Mouse (Mus musculus): ENCODE data around the gene D1Pas1.

The D1Pas1 gene

DNA sequence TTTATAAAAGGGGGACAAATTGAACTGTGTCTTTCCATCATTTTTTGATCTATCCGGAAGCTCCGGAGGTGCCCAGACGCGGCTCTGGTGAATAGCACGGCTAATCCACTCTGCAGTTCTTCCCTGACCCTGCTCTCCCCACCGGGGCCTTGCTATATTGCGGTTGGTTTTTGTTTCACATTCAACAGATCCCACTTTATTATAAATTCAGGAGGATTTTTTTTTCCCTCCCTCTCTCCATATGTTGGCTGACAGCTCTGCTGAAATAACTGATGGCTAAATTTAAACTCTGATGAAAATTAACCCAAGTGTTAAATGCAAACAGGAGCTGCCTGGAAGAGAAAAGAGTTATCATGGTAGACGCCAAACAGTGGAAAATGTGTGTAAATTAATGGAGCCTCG lies 21.1 kb downstream of the D1Pas1 start:
- DNase-seq, result no peak

DNA sequence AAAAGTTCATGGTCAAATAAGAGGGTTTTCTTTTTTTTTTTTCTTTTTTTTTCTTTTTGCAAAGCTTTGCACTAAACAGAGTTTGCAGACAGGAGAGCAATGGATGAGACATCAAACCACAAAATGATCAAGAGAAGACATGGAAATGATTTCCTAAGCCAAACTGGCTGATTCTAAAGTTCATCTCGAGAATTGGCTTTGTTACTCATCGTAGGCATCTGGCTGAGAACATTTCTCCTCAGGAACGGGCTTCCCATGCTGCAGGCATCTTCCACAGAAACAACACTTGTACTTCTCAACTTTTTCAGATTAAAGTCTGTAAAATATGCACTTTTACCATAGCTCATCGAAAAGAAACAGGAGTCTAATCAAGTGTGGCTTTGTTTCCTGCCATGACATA lies 21.6 kb downstream of the D1Pas1 start:
- no peak for DNase-seq

DNA sequence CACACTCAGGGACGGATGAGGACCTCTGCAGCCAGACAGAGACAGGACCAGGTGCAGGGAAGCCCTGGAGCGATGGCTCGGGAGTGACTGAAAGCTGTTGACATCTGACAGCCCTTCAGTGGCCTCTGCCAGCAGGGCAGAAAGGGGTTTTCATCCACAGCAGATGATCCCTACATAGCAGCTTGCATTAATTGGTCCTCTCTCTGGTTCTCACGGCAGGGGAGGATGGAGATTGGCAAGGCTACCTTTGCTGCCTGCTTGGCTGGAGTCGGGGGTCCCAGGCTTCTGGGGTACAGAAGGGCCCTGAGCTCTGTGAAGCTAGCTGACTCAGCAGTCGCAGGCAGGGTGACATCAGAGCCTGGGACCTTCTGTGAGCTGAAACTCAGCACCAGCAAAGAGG lies 24.3 kb downstream of the D1Pas1 start:
- no peak for DNase-seq

- no peak for DNase-seq
These were observed 24.9 kb downstream of the D1Pas1 start for GRCm38 (mm10) chr1:186992113-186992512.

GRCm38 (mm10) chr1:186997596-186998304 lies 30.5 kb downstream of the D1Pas1 start:
- DNase-seq, result no peak

DNA sequence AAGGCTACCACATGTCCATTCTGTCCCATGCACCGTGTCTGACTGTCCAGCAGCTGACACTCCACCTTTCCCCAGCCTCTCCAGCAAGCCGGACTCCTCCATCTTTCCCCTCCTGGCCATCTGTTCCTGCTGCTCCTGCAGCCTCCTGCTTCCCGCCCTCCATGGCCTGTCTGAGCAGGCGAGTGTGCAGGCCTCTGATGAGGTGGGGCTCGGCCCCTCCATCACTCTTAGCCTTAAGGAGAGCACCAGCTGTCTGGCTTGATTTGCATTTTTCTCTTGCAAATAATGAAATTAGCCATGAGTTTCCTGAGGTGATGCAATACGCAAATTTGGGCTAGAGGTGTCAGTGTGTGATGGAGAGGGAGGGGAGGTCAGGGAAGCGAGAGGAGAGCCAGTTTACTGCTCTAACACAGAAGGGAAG lies 36.2 kb downstream of the D1Pas1 start:
- no peak for DNase-seq

DNA sequence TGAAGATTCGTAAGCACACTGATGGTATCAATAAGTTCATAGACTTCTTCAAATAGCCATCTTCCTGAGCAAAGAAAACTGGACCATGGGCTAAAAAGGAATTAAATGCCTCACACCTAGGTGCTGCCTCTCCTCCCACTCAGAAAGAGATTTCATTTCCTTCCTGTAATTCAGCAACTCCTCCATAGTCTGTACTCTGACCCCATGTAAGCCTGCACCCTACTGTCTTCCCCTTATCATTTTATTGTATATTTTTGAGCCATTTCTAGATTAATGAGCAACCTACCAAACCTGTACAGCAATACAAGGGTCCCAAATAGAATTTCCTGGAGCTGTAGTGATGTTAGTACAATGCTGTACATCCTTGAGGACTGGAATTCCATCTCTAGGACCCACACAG lies 37.1 kb downstream of the D1Pas1 start:
- DNase-seq, result no peak

GRCm38 (mm10) chr1:187006227-187006925 lies 39.2 kb downstream of the D1Pas1 start:
- no peak for DNase-seq

GRCm38 (mm10) chr1:187008236-187008635 lies 41.0 kb downstream of the D1Pas1 start:
- no peak for DNase-seq

- DNase-seq, result no peak
These were observed 42.9 kb downstream of the D1Pas1 start for GRCm38 (mm10) chr1:187010071-187010470.

GRCm38 (mm10) chr1:187011601-187012000 lies 44.4 kb downstream of the D1Pas1 start:
- no peak for DNase-seq

DNA sequence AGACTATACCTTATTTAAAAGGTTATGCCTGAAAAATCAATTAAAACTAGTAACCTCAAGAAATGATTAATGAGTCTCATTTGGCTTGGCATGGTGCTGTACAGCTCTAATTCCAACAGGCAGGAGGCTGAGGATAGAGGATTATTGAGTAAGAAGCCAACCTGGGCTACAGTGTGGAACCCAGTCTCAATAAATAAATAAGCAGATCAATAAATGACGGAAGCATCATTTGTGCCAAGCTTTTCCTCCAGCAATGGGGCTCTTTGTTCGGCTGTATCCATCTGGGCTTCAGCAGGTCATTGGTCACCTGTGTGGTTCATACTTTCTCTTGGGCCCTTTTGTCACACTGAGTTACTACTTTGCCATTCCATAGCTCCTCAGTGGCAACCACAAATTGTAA lies 46.9 kb downstream of the D1Pas1 start:
- no peak for DNase-seq

DNA sequence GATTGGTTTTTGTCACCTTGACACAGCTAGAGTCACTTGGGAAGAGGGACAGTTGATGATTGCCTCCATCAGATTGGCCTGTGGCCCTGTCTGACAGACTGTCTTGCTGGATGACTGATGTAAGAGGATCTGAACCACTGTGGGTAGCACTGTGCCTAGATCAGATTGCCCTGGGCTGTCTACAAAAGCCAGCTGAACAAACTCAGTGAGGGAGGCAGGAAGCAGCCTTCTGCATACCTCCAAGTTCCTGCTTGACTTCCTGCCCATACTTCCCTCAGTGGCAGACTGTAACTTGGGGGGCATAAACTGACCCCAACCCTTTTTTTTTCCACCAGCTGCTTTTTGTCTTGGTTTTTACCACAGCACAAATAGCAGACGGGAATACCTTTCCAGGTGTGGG lies 48.5 kb downstream of the D1Pas1 start:
- no peak for DNase-seq

DNA sequence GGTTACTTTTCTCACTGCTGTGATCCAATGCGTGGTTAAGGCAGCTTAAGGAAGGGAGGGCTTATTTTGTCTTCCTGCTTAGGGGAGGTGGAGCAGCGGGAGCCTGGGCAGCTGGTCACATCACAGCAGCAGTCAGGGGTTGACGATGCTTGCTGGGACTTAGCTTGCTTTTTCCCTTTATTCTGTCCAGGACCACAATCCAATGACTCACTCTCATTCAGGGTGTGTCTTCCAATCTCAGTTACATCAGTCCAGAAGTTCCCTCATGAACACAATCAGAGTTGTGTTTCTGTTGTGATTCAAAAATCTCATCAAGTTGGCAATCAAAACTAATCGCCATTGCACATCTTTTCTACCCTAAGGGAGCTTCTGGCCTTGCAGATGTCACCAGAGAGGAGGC lies 48.9 kb downstream of the D1Pas1 start:
- no peak for DNase-seq

GRCm38 (mm10) chr1:187020011-187020410 lies 52.8 kb downstream of the D1Pas1 start:
- no peak for DNase-seq
